Mouse (Mus musculus) 3134 (cell line): ENCODE measurements around the gene Atp1a4.

Source experiments
- DNase-seq: peaks from one replicate; pipeline ENCODE4 v3.0.0-alpha.2; 2011; ENCODE audit warnings: low spot score; ENCODE audit not compliant: insufficient read length; ENCODE audit errors: extremely low read depth

The Atp1a4 gene

GRCm38 (mm10) chr1:172198996-172199395 is 59.2 kb downstream of the Atp1a4 start:
- no peak for DNase-seq

DNA sequence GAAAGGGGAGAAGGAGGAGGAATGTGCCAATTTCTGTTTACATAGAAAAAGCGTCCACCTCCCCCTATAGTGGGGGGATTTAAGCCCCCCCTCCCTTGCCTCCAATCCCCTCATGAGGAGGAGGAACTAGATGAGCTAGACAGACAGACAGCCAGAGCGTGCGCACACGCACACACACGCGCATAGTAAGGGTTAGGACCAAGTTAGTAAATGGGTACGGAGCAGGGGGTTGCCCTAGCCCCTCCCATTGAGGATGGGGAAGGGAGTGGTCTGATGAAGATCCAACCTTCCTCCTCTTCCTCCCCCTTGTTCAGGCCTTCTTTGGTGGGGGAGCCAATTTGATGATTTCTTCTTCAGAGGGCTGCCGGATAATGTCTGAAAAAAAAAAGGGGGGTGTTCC is 59.9 kb downstream of the Atp1a4 start:
- DNase-seq = no peak

DNA sequence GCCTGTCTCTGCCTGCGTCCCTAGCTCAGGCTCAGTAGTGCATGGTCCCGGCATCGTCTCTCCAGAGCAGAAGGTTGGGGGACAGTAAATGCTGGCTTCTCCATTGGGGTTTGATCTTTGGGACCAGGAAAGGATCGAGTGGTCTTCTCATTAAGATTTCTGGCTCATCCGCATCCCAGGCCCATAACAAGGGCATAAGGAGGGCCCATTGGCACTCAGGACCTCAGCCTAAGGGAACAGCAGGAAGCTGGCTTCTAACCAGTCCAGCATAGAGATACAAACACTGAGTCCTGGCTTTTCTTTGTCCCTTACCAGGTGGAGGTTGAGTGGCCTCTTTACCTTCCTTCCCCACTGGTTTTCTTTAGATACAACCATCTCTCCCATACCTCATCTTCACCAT is 60.4 kb downstream of the Atp1a4 start:
- no peak for DNase-seq

DNA sequence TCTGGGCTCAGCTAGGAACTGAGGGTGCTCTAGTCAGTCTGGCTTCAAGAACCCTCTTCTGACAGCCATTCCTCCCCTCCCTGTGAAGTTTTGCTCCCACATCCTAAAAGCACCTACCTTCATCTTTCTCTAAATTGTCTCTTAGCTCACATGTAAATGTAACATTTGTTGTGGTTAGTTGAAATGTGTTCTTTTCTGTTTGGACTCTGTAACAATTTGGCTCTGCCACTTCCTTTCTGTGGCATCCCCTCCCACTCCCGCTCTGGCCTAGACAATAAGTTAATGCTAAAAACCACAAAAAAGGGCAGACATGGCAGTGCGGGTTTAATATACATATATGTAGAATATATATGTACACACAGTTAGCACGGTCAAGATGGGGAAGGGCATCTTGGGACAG is 61.1 kb downstream of the Atp1a4 start:
- DNase-seq = no peak

- DNase-seq = no peak
These were observed 63.8 kb downstream of the Atp1a4 start for GRCm38 (mm10) chr1:172194435-172194834.

DNA sequence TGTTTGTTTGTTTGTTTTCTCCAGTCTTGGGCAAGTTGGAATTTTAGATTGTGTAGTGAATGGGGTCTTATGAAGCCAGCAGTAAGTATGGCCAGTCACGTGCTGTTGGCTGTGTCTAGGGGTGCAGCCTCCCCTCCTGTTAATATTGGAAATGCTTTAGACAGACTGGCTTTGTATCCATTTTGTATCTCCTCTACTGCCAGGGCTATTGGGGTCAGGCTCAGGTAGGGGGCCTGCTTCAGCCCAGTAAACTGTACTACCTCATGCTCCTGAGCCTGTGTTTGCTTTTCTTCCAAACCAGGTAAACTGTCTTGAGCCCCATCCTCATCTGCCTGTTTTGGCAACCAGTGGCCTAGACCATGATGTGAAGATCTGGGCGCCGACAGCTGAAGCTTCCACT is 66.0 kb downstream of the Atp1a4 start:
- DNase-seq = no peak

GRCm38 (mm10) chr1:172191578-172191977 is 66.6 kb downstream of the Atp1a4 start:
- no peak for DNase-seq

DNA sequence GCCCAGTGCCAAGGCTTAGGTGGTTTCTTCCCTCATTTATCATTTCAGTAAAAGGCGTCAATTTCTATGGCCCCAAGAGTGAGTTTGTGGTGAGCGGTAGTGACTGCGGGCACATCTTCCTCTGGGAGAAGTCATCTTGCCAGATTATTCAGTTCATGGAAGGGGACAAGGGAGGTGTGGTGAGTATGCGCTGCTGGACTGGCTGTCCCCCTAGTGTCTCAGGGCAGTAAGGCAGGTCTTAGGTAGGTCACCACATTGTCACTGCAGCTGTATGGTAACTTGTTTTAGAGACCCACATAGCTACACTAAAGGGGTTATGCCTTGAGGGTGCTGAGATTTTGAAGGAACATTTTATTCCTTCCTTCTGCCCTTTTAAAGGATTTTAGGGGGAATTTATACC is 69.3 kb downstream of the Atp1a4 start:
- peak; percentile 39 for DNase-seq

GRCm38 (mm10) chr1:172186401-172187289 is 71.6 kb downstream of the Atp1a4 start:
- DNase-seq = no peak

GRCm38 (mm10) chr1:172183915-172184314 is 74.3 kb downstream of the Atp1a4 start:
- DNase-seq = no peak

DNA sequence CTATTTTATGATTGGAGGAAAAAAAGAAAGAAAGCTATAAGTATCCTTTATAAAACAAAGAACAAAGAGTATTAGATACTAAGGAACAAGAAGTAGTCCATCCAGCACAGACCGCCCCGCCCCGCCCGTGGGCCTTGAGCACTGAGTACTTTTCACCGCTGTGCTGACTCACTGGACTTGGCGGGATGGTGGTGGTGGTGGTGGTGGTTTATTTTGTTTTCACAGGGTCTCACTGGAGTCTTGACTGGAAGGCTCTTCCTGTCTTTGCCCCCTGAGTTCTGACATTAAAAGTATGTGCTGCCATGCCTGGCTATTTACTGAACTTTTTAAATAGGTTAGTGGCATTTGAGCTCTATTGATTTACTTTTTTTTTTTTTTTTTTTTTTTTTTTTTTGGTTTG is 75.2 kb downstream of the Atp1a4 start:
- DNase-seq = peak; percentile 60

- DNase-seq = no peak
These were observed 76.4 kb downstream of the Atp1a4 start for GRCm38 (mm10) chr1:172181777-172182176.

DNA sequence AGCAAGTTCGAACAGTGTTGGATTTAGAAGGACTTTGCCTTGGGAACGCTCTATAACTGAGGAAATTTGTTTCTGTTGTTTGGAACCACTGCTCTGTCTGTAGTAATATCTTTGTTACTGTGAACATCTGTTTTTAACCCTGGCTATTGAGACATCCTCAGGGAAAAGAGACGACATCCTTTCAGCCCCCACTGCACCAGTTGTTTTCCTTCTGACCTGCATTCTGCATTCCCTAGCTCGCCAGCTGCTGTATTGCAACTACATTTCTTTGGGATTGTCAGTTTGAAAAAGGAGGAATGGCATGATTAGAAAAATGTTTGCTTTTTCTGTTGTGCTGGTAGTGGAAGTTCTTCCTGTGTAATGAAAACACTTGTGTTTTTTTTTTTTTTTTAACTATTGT is 77.3 kb downstream of the Atp1a4 start:
- no peak for DNase-seq

- no peak for DNase-seq
These were observed 79.1 kb downstream of the Atp1a4 start for GRCm38 (mm10) chr1:172179102-172179501.

- no peak for DNase-seq
These were observed 80.4 kb downstream of the Atp1a4 start for GRCm38 (mm10) chr1:172177791-172178190.
